Mouse (Mus musculus): ENCODE measurements around the gene Alox12.

The Alox12 gene

GRCm38 (mm10) chr11:70239541-70240279, 15.4 kb downstream of the Alox12 start, which contains the start of the genes Gm21988 and Rnasek:
TSS of gene Gm21988 (minus strand) at chr11:70239830.
TSS of gene Rnasek (minus strand) at chr11:70239842.
- DNase-seq: peak; percentile 81 to 87

DNA sequence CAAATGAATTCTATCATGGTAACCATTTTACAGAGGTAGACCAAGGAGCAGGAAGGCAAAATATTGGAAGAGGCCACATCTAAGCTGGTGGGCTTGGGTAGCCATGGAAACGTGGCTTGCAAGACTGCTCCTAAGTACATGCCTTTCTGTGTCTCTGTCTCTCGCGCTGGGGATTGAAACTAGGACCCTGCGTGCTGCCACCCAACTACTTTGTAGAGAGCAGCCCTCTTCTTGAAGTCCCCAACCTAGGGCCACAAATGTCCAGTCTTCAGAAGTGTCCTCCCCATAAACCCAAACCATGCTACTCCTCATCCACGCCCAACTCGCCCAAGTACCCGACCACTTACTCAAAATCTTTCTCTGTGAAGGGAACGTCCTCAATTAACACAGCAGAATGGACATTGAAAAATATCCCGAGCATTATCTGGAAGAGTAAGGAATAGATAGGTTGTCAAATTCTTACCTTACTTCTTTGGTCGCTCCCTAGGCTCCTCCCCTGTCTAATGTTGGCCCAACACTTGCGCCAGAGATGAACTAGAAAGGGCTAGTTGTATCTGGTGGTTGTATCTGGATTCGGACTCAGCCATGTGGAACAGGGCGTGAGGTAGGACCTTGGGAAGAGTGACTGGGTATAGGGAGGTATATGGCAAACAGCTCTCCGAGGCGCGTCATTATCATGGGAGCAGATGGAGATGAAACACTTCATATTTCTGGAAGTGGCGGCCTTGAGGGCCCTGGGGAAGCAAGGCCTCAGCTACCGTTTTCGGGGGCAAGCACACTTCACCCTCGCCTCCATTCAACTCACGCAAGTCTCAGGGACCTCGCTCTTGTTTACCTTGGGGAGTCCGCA, 16.3 kb downstream of the Alox12 start:
- peak; percentile 49 to 54 for DNase-seq

DNA sequence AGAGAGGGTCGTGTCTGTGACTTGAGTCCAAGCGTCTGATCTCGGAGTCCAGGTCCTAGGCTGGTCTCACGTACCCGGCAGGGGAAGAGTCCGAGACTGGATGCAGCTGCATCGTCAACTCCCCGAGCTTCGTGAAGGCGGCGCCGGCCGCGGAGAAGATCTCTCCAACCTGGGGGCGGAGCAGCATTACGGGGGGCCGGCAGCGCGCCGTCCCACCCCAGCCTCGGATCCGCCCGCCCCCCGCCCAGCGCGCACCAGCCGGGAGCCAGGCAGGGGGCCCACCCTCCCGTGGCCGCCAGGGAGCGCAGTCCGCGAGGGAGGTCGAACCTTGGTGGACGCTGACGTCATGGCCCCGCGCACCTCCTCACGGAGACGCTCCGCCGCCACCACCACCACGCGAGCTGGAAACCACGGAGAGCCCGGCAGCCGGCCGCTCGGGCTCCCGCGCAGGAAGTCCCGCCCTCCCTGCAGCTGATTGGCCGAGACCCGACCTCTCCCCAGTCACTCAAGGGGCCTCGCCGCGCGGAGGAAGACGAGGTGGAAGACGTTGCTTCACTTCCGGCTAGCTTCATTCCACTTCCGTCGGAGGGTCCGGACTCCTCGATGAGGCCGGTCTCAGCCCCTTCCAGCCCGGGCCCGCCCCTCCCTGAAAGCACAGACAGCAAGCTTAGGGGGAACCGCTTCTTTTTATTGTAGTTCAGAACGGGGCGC, 17.5 kb downstream of the Alox12 start, which contains the start of gene 0610010K14Rik:
Gene 0610010K14Rik, minus strand, starts transcription at position 458 of the 711 bp plus-strand sequence.
- DNase-seq: peak; percentile 99

- DNase-seq: peak in 1 of 2 experiments; percentile 25
Observed at GRCm38 (mm10) chr11:70236717-70237116, 18.4 kb downstream of the Alox12 start.

GRCm38 (mm10) chr11:70235254-70235900, 19.8 kb downstream of the Alox12 start:
- DNase-seq: peak in 1 of 2 experiments; percentile 15

DNA sequence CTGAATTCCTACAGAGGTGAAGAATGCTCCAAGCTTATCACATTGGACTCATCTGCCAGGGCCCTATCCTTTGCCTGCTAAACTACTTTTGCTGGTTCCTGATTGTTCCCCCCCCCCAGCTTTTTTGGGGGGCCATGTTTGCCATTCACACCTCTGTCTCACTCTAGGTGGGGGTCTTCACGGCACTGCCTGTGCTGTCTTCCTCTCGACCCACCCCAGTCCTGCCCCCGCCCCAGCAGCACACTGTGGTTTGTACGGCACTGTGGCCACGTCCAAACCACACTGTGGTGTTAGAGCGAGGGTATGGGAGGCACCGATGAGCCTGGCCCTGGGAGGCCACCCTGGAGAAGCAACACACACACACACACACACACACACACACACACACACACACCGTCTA, 20.7 kb downstream of the Alox12 start:
- DNase-seq: peak in 1 of 2 experiments; percentile 19

GRCm38 (mm10) chr11:70234037-70234436, 21.1 kb downstream of the Alox12 start:
- peak in 1 of 2 experiments; percentile 51 for DNase-seq

- DNase-seq: peak; percentile 64
Observed at GRCm38 (mm10) chr11:70233016-70233415, 22.1 kb downstream of the Alox12 start.

GRCm38 (mm10) chr11:70232546-70232945, 22.6 kb downstream of the Alox12 start:
- DNase-seq: peak; percentile 83 to 85

- DNase-seq: peak; percentile 91 to 94
Observed at GRCm38 (mm10) chr11:70230239-70230727, 24.9 kb downstream of the Alox12 start.

DNA sequence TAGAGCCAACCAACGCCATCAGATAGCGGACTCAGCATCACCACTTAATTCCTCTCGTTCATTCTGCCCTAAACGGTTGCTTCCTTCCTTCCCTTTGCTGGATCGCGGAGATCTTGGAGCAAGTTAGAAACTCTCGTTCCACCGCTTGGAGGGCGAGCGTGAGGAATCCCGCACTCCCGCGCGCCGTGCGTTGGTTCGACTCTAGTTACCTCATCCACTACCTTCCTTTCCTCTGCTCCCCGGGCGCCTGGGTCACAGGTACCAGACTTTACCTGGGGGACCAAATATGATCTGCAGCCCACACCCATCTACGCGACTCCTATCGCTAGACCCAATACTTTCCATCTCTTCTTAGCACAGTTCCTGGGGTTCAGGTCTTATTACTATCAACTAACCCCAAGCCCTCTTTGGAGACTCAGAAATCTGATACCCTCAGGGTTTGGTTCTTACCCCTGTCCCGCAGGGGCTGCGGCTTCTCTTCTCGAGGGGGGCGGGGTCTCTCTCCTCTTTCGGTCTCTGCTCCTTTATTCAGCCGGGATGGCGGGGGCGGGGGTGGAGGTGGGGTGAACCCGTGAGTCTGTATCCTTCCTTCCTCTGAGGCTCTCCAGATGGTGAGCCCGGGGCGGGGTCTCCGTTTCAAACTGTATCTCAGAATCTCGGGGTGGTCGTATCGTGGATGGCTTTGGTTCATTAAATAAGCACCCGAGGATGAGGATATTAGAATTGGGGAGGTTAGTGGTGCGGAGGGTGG, 25.7 kb downstream of the Alox12 start, which contains the start of gene Bcl6b:
Gene Bcl6b, minus strand, starts transcription at position 539 of the 751 bp plus-strand sequence.
- DNase-seq: peak in 1 of 2 experiments; percentile 32

- DNase-seq: peak; percentile 85 to 91
Observed at GRCm38 (mm10) chr11:70228828-70229227, 26.3 kb downstream of the Alox12 start.

- peak in 1 of 2 experiments; percentile 20 for DNase-seq
Observed at GRCm38 (mm10) chr11:70227661-70228245, 27.4 kb downstream of the Alox12 start.

GRCm38 (mm10) chr11:70227126-70227525, 28.0 kb downstream of the Alox12 start:
- DNase-seq: no peak

DNA sequence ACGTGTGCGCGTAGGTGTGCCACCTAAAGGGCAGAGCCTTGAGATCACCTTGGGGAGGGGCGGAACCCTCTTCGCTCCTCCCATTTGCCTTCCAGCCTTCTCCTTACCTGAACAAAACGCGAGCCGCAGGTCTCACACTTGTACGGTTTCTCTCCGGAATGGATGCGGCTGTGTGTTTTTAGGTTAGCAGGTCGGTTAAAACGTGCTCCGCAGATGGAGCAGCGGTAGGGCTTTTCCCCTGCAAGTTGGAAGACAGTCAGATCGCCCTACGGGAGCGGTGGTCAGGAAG, 28.6 kb downstream of the Alox12 start:
- no peak for DNase-seq

DNA sequence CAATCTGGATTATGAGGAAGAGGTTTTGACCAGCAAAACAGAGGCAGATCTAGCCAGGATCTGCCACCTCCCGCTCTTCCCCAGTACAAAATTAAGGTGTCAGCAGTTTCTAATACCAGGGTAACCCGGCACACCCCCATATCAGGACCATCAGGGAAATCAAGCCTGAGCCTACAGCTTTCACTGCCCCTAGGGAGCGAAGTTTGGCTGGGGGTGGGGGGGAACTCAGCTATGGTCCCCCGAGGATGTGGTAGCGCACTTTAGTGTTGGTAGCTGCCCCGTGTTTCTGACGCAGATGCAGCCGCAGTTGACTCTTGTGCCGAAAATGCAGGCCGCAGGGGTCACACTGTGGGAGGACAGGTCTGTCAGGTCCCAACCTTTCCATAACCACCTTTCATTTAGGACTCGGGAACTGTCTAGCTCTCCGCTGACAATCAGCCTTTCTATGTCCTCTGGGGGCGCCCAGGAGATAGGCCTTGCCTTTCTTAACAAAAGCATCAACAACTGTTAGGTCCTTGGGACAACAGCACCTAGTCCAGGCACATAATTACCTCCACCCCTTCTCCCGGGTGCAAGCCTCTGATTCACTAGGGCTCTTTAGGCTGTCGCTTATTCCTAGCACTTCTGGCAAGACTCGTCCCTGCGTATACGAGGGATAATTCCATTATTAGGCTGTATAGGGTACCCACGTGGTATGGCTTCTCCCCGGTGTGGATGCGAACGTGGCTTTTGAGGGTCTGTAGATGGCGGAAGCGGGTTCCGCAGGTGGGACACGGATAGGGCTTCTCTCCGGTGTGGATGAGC, 29.2 kb downstream of the Alox12 start:
- no peak for DNase-seq

DNA sequence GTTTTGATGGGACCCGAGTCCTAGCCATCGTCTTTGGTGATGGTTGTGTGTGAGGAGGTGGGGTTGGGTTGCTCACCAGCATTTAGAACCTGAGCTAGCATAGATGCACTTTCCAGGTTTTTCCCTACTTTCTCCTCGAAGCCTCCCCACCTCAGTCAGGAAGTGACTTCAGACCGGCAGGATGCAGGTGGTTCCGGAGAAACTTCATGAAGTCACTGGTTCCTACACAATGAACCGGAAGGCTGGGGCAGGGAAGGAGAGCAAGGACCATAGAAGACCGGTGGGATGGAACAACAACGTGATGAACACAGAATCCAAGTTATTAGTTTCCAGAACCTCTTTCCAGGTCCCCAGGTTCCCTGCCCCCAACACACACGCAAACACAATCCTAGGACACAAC, 31.4 kb downstream of the Alox12 start:
- DNase-seq: no peak

- DNase-seq: no peak
Observed at GRCm38 (mm10) chr11:70221603-70222500, 33.3 kb downstream of the Alox12 start.
